Mouse (Mus musculus) forebrain, embryonic 15.5 days (tissue): Measurements from ENCODE around the gene L2hgdh. TPM values are rescaled to one million over a fixed set of nuclear protein-coding genes. Genes with fewer than 3 reads are reported as not detected.
"Not testable (repeated sequence)": the region's sequence is repeated elsewhere in the genome, so short reads cannot be mapped to it uniquely, and the experiment has no call there.

ENCODE experiments used
- ATAC-seq: fragments of 200-750 bp; cut with Nextera tagmentation; replicated peaks from 2 replicates; pipeline ENCODE4 v1.8.0; 2017; ENCODE audit warnings: mild to moderate bottlenecking, moderate TSS enrichment, moderate library complexity
- H3K27ac ChIP-seq: fragments of 300-500 bp; sonication (generic); replicated peaks from 2 replicates; pipeline ENCODE4 v1.5.1; 2015; ENCODE audit warnings: mild to moderate bottlenecking, inconsistent platforms
- H3K27me3 ChIP-seq: fragments of 300-500 bp; sonication (generic); 2 replicates; pipeline ENCODE4 v1.6.1; 2015; ENCODE audit warnings: inconsistent platforms
- H3K36me3 ChIP-seq: fragments of 300-500 bp; sonication (generic); 2 replicates; pipeline ENCODE4 v1.6.1; 2015; ENCODE audit warnings: mild to moderate bottlenecking, inconsistent platforms
- H3K4me1 ChIP-seq: fragments of 300-500 bp; sonication (generic); 2 replicates; pipeline ENCODE4 v1.6.1; 2015; ENCODE audit warnings: inconsistent platforms
- H3K4me2 ChIP-seq: fragments of 300-500 bp; sonication (generic); replicated peaks from 2 replicates; pipeline ENCODE4 v1.6.1; 2015; ENCODE audit warnings: mild to moderate bottlenecking, inconsistent platforms
- H3K4me3 ChIP-seq: fragments of 300-500 bp; sonication (generic); 2 replicates; pipeline ENCODE4 v1.5.1; 2015; ENCODE audit warnings: mild to moderate bottlenecking, inconsistent platforms
- H3K9ac ChIP-seq: fragments of 300-500 bp; sonication (generic); replicated peaks from 2 replicates; pipeline ENCODE4 v1.6.1; 2015; ENCODE audit warnings: mild to moderate bottlenecking, inconsistent platforms
- H3K9me3 ChIP-seq: fragments of 300-500 bp; sonication (generic); 2 replicates; pipeline ENCODE4 v1.6.1; 2016; ENCODE audit warnings: inconsistent platforms
- WGBS: fragments of 180-500 bp; shearing (Covaris S2); methylation state at CpG from one replicate; pipeline ENCODE4 v1.1.7; 2015; ENCODE audit warnings: mixed read lengths; 5-methylcytosine and 5-hydroxymethylcytosine counted together
- polyA plus RNA-seq: library from polyadenylated mRNA; unstranded; fragments of >200 nt; fragmentation: Nextera tagmentation; extraction: Ambion mirVana; gene quantifications from 2 replicates; pipeline ENCODE4 v1.2.1, GENCODE M21; 2015

The L2hgdh gene
- polyA plus RNA-seq, 1 experiment from 2014 or later = 14.4 TPM

DNA sequence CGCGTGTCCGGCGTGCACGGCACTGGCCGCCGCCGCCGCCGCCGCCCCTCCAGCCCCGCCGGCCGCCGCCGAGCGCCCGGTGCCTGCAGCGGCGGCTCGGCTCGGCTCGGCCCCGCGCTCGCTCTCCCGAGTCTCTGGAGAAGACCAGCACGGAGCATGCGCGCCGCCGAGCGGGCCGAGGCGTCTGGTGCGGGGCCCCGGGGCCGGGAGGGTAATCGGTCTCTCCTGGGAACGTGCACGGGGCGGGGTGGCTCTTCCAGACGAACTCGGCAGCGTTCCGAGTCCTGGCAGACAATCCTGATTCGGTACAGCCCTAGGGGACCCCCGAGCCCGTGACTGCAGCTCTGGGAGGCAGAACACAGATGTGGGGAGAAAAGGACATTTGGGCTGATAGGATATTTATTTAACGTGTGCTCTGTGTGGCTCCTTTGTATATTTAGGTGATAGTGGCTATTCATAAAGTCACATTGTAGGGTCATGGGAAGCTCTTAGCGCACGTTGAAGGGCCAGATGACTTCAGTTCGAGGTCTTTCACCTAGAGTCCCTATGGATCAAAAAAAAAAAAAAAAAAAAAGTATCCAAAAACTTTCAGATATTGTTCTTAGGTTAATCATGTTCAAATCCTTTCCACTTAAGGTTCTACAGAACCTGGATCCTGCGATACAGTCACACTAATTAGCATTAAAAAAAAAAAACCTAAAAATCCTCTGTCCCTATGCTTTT lies 42.4 kb downstream of the L2hgdh start:
- under 1% methylated on average over 47 of the region's 54 CpGs for WGBS
- peak overlapping the region; percentile 100 for H3K4me3 ChIP-seq

DNA sequence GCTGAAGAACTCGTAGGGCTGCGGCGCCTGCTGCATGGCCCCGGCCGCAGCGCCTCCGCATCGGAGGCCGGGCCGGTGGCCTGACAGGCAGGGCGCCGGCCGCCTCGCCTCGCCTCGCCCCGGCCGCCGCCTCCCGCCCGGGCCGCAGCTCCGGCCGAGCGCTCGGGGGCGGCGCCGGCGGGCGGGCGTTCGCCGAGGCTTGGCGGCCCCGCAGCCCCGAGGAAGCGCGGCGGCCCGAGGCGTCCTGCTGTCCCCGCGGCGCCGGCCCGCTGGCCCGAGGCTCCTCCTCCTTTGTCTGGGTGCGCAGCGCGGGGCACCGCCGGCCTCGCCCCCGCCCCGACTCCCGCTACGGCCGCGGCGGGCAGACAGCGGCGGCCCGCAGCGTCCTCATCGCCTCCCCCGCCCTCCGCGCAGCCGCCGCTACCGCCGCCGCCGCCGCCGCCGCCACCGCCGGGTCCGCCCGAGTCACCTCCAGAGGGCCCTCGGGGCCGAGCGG lies 43.1 kb downstream of the L2hgdh start, which contains the start of gene Sos2:
Gene Sos2, minus strand, starts transcription at position 287 of the 496 bp plus-strand sequence.
- 1% methylated on average over 43 of the region's 85 CpGs for WGBS
- no peaks in the 10 kb centered on the region for H3K9me3 ChIP-seq
- H3K4me3 ChIP-seq = peak within 1 kb of the TSS; percentile 100
- peak within 1 kb of the TSS; percentile 95 for H3K27ac ChIP-seq
- peak within 1 kb of the TSS; percentile 94 for H3K9ac ChIP-seq
- H3K36me3 ChIP-seq = no peaks in the 10 kb centered on the region
- H3K4me1 ChIP-seq = peaks cover 25% of the 10 kb centered on the region
- peak; percentile 76 for ATAC-seq
- no peaks in the 10 kb centered on the region for H3K27me3 ChIP-seq
- peak within 1 kb of the TSS; percentile 73 for H3K4me2 ChIP-seq

More for the DNA sequence above, 42.4 kb downstream of the L2hgdh start:
- Histone ChIP-seq H3K4me2 (peak overlapping the region; percentile 73), H3K9ac (peak overlapping the region; percentile 94), H3K27me3 (no peaks in the 10 kb centered on the region), H3K4me1 (peaks cover 25% of the 10 kb centered on the region), H3K9me3 (no peaks in the 10 kb centered on the region), H3K27ac (peak overlapping the region; percentile 95), H3K36me3 (no peaks in the 10 kb centered on the region)
- ATAC-seq = peak; percentile 93

- Histone ChIP-seq H3K9ac (peak overlapping the region; percentile 94), H3K4me1 (peaks cover 25% of the 10 kb centered on the region), H3K4me2 (peak overlapping the region; percentile 73), H3K9me3 (no peaks in the 10 kb centered on the region), H3K36me3 (no peaks in the 10 kb centered on the region), H3K27ac (peak overlapping the region; percentile 95), H3K4me3 (peak overlapping the region; percentile 100), H3K27me3 (no peaks in the 10 kb centered on the region)
- under 1% methylated on average over 56 of the region's 56 CpGs for WGBS
- ATAC-seq = peak; percentile 47
These were observed 43.8 kb downstream of the L2hgdh start for GRCm38 (mm10) chr12:69680635-69681565.

DNA sequence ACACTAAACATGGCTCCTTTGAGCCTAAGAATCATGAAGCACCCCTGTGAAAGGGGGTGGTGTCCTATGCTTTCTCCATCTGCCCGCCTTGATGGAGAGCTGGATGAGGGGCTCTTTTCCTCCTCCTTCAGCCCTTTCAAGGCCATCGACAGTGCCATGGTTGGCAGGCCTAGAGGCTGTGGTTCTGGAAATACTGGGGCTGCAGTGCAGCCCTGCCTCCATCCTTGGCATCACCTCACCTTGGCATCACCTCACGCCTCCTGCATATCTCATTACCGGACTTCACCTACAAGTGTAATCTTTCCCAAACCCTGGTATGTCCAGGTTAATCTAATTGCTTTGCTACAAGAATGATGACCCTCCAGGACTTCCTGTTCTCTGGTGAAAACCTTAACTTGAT lies 48.5 kb downstream of the L2hgdh start:
- Histone ChIP-seq H3K36me3 (no peaks in the 10 kb centered on the region), H3K9me3 (no peaks in the 10 kb centered on the region), H3K4me2 (no peak overlapping the region), H3K27ac (no peak overlapping the region), H3K27me3 (no peaks in the 10 kb centered on the region), H3K9ac (no peak overlapping the region), H3K4me1 (peaks cover 17% of the 10 kb centered on the region), H3K4me3 (no peak overlapping the region)
- no peak for ATAC-seq
- 94% methylated on average over 4 of the region's 4 CpGs for WGBS

GRCm38 (mm10) chr12:69674576-69675537 lies 49.8 kb downstream of the L2hgdh start:
- H3K27ac ChIP-seq = no peak overlapping the region
- H3K9me3 ChIP-seq = no peaks in the 10 kb centered on the region
- no peaks in the 10 kb centered on the region for H3K27me3 ChIP-seq
- peaks cover 7% of the 10 kb centered on the region; the same call in 1 of the 2 replicates for H3K4me1 ChIP-seq
- no peak overlapping the region for H3K9ac ChIP-seq
- H3K4me3 ChIP-seq = no peak overlapping the region
- no peak overlapping the region for H3K4me2 ChIP-seq
- no peaks in the 10 kb centered on the region for H3K36me3 ChIP-seq
- ATAC-seq = no peak
- 84% methylated on average over 10 of the region's 10 CpGs for WGBS

- WGBS = 89% methylated on average over 1 of the region's 1 CpGs
- peaks cover 5% of the 10 kb centered on the region; the same call in 1 of the 2 replicates for H3K4me1 ChIP-seq
- H3K9me3 ChIP-seq = no peaks in the 10 kb centered on the region
- H3K27me3 ChIP-seq = no peaks in the 10 kb centered on the region
- H3K9ac ChIP-seq = no peak overlapping the region
- H3K4me3 ChIP-seq = no peak overlapping the region
- no peak for ATAC-seq
- H3K4me2 ChIP-seq = no peak overlapping the region
- no peak overlapping the region for H3K27ac ChIP-seq
- H3K36me3 ChIP-seq = no peaks in the 10 kb centered on the region
These were observed 50.5 kb downstream of the L2hgdh start for GRCm38 (mm10) chr12:69674176-69674575.

GRCm38 (mm10) chr12:69666721-69667120 lies 58.0 kb downstream of the L2hgdh start:
- H3K4me3 ChIP-seq = no peak overlapping the region
- no peak overlapping the region for H3K27ac ChIP-seq
- ATAC-seq = no peak
- H3K36me3 ChIP-seq = no peaks in the 10 kb centered on the region
- H3K9me3 ChIP-seq = no peaks in the 10 kb centered on the region
- no peaks in the 10 kb centered on the region for H3K4me1 ChIP-seq
- H3K9ac ChIP-seq = no peak overlapping the region
- H3K4me2 ChIP-seq = no peak overlapping the region
- WGBS = 96% methylated on average over 5 of the region's 5 CpGs
- H3K27me3 ChIP-seq = no peaks in the 10 kb centered on the region

DNA sequence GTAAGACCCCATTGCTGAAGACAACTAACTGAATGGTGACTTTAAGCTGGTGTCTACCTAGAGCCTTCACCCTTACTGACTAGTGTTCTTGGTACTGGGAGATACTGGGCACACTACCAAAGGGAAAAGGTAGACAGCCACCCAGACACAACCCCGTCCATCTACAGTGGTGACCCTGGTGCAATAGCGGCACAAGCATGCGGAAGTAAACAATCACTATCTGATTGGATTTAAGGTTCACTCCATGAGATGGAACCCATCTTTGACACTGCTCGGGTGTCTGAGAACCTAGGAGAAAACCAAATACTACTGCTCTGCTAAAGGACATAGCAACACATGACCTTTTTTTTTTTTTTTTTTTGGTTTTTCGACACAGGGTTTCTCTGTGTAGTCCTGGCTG lies 63.0 kb downstream of the L2hgdh start:
- no peak for ATAC-seq
- H3K9me3 ChIP-seq = no peaks in the 10 kb centered on the region
- no peaks in the 10 kb centered on the region for H3K4me1 ChIP-seq
- H3K4me2 ChIP-seq = no peak overlapping the region
- H3K27me3 ChIP-seq = no peaks in the 10 kb centered on the region
- H3K4me3 ChIP-seq = no peak overlapping the region
- WGBS = 95% methylated on average over 5 of the region's 5 CpGs
- H3K9ac ChIP-seq = no peak overlapping the region
- no peak overlapping the region for H3K27ac ChIP-seq
- no peaks in the 10 kb centered on the region for H3K36me3 ChIP-seq

GRCm38 (mm10) chr12:69653973-69654372 lies 70.7 kb downstream of the L2hgdh start:
- peaks cover 19% of the 10 kb centered on the region for H3K36me3 ChIP-seq
- H3K9me3 ChIP-seq, H3K4me3 ChIP-seq, H3K4me2 ChIP-seq, H3K27ac ChIP-seq, H3K9ac ChIP-seq, H3K27me3 ChIP-seq, H3K4me1 ChIP-seq: not testable (repeated sequence)
- peak; percentile 85 for ATAC-seq

DNA sequence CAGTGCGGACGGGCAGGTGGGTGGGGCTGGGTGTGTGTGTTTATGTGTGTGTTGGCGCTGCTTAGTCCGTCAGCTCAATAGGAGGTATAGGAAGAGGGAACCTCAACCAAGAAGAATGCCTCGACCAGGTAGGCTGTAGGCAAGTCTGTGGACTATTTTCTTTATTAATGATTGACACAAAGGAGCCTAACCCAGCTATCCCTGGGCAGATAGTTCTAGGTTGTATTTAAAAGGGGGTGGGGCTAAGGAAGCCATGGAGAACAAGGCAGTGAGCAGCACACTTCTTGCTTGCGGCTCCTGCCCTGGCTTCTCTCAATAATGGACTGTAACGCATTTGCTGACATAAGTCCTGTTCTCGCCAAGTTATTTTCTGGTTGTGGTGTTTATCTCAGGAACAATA lies 75.2 kb downstream of the L2hgdh start:
- H3K9ac ChIP-seq = no peak overlapping the region
- H3K36me3 ChIP-seq = peaks cover 28% of the 10 kb centered on the region
- no peaks in the 10 kb centered on the region for H3K27me3 ChIP-seq
- peaks cover 5% of the 10 kb centered on the region for H3K4me1 ChIP-seq
- no peak overlapping the region for H3K27ac ChIP-seq
- H3K4me3 ChIP-seq = no peak overlapping the region
- WGBS = 89% methylated on average over 8 of the region's 8 CpGs
- H3K9me3 ChIP-seq = no peaks in the 10 kb centered on the region
- no peak for ATAC-seq
- H3K4me2 ChIP-seq = no peak overlapping the region

DNA sequence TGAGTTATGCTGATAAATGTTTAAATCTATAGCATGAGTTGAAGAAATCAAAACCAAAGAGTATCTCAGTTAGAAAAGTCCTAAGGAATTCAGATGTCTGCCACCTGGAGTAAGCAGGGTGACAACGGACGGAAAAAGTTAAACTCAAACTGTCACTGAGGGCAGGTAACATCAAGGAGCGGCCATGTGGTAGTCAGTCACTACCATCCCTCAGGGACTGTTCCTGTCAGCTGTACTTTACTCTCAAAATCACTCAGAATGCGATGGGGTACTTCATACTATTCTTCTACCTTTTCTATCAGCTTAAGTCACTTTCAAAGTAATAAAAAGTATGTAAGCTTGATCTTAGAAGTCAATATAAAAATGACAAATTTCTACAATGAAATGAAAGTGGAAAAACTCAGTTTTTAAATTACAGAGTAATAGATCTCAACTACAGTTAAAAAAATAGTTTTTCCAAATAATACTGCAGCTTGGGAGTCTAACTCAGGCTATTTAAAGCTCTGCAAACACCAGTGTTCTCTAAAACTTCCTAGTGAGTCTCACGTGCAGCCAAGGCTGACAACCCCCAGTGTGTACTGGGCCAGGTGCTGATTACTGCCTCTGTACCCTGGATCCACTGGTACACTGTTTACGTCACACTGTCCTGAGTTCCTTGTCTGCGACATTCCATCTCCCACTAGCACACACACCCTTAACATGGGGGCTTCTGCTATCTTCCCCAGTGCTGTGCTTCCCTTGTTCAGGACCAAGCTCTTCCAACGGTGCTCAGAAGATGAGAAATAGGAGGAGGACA lies 78.7 kb downstream of the L2hgdh start:
- Histone ChIP-seq H3K9ac (no peak overlapping the region), H3K4me2 (no peak overlapping the region), H3K4me3 (no peak overlapping the region), H3K36me3 (peaks cover 13% of the 10 kb centered on the region), H3K4me1 (peaks cover 5% of the 10 kb centered on the region), H3K27me3 (no peaks in the 10 kb centered on the region), H3K9me3 (no peaks in the 10 kb centered on the region), H3K27ac (no peak overlapping the region)
- ATAC-seq = no peak
- 93% methylated on average over 8 of the region's 8 CpGs for WGBS
